Mouse (Mus musculus) adrenal gland (tissue): ENCODE results near the gene Ubac2.

ENCODE experiments used
- intact Hi-C: fragments of 180-260 bp; cut with DNase I; formaldehyde crosslinking; loops from one replicate; pipeline ENCODE4 v1.15.1; 2025

The Ubac2 gene

GRCm38 (mm10) chr14:121964990-121965389, 86.6 kb downstream of the Ubac2 start, which contains the start of gene Gpr183:
Gene Gpr183 (minus strand): TSS chr14:121965195.
- intact Hi-C loops: no loop called here

GRCm38 (mm10) chr14:121965461-121965860, 87.0 kb downstream of the Ubac2 start:
- intact Hi-C loops: no loop called here

DNA sequence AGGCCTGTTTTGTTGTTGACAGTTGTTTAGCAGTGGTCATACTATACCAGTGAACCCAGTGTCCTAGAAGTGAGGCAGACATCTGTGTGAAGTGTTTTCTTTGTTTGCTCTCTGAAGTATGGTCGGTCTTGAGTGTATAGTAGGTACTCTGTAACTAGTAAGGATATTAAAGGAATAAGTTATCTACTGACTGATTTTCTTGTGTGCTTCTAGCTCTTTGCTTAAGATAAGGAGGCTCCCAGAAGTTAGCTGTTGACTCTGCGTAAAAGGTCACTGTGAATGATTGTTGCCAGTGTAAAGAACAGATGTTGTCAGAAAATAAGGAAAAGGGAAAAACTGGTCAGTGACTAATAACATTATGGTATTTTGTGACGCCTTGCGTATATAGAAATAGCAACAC, 88.7 kb downstream of the Ubac2 start:
- intact Hi-C loops: no loop called here

DNA sequence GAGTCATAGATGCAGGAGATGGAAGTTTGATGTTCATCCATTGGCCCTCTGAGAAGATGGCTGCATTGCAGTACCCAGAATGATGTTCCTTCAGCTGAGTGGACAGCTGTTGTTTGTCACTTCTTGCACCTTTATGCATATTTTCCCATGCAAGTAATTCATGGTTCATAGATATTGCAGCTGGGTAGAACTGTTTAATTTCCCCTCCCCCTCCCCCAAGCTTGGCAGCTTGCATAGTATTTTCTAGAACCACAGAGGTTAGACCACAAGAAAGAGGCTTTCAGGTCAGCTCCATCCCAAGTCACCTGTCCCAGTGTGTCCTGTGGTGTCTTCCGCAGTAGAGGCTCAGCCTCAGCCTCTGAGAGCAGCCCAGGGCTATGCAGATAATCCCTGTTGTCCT, 92.0 kb downstream of the Ubac2 start:
- intact Hi-C loops: no loop called here

DNA sequence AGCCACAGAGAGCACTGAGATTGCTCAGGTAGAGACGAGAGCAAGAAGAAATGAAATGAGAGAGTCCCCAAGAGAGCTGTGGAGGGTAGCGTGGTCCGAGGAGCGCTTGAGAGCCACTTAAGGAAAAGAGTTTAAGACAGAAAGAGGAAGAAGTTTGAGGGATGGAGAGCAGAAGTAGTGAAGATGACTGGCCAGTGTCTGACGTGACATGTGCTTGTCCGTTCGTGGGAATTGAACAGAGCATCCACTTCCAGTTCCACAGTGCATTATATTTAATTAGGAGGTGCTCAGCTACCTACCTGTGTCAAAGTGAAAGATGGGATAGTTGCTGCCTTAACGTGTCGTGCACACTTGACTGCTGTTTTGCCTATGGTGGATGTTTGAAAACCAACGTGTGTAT, 94.7 kb downstream of the Ubac2 start:
- intact Hi-C loops: no loop called here

GRCm38 (mm10) chr14:121981531-121981930, 103.1 kb downstream of the Ubac2 start:
- intact Hi-C loops: loop anchor here (5.0 kb wide), 1 partner anchor 81 kb away; no protein-coding TSS in a partner anchor

- intact Hi-C loops: loop anchor here (5.0 kb wide), 1 partner anchor 79 kb away; no protein-coding TSS in a partner anchor
Observed at GRCm38 (mm10) chr14:121983009-121983933, 104.9 kb downstream of the Ubac2 start.

DNA sequence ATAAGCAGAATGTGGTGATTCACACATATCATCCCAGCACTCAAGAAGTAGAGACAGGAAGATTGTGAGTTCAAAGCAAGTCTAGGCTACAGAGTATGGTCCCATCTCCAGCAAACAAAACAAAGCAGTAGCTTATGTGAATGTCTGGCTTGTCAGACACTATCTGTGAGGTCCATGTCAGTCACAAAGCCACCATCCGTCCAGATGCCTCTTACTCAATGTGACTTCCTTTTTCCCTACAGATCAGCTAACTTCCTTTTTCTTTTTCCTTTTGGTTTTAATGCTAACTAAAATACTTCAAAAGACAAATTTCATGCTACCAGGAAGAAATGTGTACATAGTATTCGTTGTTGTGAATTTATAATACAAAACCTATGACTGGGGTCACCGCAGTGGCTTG, 107.1 kb downstream of the Ubac2 start:
- intact Hi-C loops: no loop called here

- intact Hi-C loops: no loop called here
Observed at GRCm38 (mm10) chr14:121986028-121986427, 107.6 kb downstream of the Ubac2 start.

DNA sequence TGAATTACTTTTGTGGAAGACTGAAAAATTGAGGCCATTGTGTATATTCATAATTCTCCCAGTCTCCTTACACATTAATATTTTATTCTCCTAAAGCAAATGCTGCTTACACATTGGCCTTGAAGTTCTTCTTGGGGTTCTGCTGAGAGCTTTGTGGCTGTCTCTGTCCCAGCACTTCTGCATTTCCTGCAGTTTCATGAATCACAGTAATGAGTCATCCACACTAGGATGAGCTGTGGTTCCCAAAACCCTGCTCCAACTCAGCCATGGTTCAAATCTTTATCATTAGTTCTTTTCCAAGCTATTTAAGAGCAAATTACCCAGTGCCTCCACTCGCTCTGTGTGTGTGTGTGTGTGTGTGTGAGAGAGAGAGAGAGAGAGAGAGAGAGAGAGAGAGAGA, 108.9 kb downstream of the Ubac2 start:
- intact Hi-C loops: no loop called here

DNA sequence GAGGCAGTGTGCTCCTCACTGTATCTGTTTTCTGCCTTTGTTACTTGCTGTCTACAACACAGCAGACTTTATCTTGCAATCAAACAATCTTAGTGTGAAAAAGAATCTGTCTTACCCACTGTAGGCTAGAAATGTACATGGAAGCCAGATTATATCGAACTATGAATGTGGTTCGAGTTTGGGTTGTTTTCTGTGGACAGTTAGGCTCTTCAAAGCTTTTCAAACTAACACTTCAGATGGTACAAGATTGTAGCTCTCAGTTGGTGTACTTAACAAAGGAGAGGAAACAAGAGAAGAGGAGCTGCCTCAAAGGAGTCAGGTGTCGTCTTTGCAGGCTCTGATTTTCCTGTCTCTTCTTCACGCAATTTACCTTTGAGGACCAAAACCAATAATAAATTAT, 109.3 kb downstream of the Ubac2 start:
- intact Hi-C loops: no loop called here

DNA sequence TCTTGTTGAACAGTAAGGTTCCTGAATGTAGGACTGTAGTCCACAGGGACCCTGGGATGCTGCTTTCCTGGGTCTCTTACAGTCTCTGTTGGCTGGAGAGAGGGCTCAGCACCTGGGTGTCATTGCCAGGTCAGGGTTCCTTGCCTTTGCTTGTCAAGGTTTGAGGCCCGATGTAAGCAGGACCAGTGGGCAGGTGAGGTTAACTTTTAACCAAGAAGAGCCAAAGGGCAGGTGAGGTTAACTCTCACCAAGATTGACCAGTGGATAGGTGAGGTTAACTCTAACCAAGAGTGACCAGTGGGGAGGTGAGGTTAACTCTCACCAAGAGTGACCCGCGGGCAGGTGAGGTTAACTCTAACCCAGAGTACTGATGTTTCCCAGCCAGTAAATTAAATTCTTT, 110.9 kb downstream of the Ubac2 start:
- intact Hi-C loops: no loop called here

- intact Hi-C loops: no loop called here
Observed at GRCm38 (mm10) chr14:121989869-121990268, 111.4 kb downstream of the Ubac2 start.

DNA sequence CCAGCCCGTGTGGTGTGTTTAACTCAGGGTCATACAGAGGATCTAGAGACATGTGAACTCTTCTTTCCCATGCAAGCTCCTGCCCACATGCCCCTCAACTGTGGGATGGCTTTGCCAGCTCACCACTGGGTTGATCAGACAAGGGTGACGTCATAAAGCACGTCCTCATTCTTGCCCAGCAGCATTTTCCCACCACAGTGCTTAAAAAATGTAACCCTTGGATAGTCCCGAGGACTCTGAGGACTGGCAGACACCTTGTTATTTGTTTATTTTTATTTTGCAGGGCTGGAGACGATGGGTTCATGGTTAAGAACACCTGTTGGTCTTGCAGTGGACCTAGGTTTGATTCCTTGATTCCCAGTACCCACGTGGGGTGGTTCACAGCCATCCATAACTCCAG, 112.5 kb downstream of the Ubac2 start:
- intact Hi-C loops: no loop called here

DNA sequence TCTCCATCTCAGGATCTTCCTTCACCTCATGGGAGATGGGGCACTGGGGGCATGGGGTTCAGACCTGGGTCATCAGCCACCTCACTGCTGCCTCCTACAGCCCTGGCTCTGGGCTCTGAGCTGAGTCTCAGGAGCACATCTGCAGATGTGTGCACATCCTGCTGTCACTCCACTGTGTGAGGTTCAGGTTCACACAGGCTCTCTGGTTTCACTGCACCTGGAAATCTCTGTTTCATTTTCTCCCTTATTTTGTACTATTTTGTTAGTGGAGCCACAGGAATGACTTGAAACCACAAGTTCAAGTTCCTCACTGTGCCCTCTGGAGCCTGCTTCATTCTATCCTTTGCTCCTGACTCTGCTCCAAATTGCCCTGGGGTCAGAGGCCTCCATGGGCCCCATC, 113.5 kb downstream of the Ubac2 start:
- intact Hi-C loops: no loop called here

- intact Hi-C loops: no loop called here
Observed at GRCm38 (mm10) chr14:121992395-121993280, 114.2 kb downstream of the Ubac2 start.

DNA sequence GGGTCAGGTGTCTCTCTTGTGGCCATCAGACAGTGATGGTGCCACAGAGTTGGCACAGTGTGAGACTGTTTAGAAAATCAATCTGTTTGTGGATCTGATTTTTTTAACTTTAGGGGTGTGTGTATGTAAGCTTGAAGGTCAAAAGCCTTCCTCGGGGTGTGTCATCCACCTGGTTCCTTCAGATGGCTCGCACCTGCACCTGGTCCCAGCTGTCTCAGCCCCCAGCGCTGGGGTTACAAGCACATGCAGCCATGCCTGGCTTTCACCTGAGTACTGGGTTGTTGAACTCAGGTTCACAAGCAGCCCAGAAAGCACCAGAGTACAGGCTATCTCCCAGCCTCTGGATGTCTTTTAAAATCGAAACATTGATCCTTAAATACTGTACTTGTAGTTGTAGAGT, 115.2 kb downstream of the Ubac2 start:
- intact Hi-C loops: no loop called here

DNA sequence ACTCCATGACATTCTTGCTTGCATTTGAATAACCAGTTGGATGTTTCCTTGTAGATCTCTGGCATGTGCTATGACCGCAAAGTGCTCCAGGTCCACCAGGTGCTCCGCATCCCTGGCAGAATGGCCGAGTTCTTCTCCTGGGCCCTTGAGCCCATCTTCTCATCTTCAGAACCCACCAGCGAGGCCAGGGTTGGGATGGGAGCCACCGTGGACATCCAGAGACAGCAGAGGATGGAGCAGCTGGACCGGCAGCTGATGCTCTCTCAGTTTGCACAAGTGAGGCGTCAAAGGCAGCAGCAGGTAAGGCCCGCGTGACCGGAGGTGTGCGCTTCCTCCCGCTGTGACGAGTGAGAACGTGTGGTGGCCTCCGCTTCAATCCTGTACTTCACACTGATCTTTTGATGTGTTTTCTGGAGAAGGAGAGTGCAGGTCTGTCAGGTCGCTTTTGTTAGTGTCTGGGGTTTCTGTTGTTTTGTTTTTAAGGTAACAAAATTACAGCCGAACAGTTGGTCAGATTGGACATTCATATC, 115.8 kb downstream of the Ubac2 start:
- intact Hi-C loops: no loop called here

DNA sequence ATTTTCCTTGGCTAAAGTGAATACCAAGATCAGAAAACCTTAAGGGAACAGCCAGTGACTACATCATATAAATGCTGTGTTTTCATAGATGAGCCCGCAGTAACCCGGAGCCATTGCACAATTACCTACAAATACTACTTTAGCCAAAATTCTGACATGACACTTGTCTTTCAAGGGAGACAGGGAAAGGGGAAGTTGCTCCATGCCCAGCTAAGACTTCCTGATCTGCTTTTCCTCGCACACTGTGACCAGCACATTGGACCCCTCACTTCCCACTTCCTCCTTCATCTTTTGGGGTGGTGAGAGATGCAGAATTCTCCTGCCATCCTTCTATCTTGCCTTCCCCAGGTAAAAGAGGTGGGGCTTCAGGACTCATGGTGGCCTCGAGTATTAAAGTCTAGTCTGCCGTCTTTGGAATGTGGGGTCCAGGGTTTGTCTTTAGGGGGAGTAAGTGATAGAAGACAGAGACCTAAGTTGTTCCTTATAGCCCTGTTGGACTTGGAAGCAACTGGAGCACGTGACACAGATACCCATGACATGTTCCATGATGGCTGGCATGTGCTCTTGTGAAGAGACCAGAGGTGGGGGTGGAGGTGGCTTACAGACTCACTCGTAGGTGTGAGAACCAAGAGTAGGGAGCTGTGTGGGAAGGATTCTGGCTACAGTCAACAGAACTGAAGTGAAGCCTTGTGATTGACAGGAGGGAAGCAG, 116.6 kb downstream of the Ubac2 start:
- intact Hi-C loops: no loop called here

GRCm38 (mm10) chr14:121995557-121995870, 117.1 kb downstream of the Ubac2 start:
- intact Hi-C loops: no loop called here

DNA sequence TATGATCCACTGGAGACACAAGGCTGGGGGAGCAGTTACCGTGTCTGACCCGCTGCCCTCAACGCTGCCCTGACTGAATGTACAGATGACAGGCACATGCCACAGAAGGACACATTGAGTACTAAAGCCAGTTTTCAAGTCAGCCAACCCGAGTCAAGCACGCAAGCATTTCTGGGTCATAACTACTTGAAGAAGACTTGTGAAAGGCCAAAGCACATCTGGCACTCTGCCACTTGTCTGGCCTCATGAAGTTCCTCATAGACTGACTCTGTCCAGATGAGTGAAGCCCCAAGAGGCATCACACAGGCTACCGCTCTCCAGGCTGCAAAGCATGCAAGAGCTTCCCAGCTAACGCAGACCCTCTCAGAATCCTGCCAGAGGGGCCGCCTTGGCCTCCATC, 118.4 kb downstream of the Ubac2 start:
- intact Hi-C loops: no loop called here
